Mouse (Mus musculus) embryonic facial prominence, embryonic 11.5 days (tissue): ENCODE measurements at regions not wholly inside any gene's neighbourhood (a gene's known extent, or its start where the extent isn't known, plus 50 kb on each side); places are given as distances from the start of the nearest gene placed in this dataset.

ENCODE experiments used
- ATAC-seq: fragments of 200-750 bp; cut with Nextera tagmentation; replicated peaks from 2 replicates; pipeline ENCODE4 v1.8.0; 2017; ENCODE audit warnings: low read depth; ENCODE audit not compliant: insufficient number of reproducible peaks, low FRiP score, low TSS enrichment
- DNase-seq: peaks from one replicate; pipeline ENCODE4 v3.0.0-alpha.2; 2015; ENCODE audit warnings: low spot score
- H3K27ac ChIP-seq: fragments of 300-500 bp; sonication (generic); replicated peaks from 2 replicates; pipeline ENCODE4 v1.5.1; 2014; ENCODE audit warnings: mild to moderate bottlenecking, low read depth, low read length, control low read depth
- H3K27me3 ChIP-seq: fragments of 300-500 bp; sonication (generic); 2 replicates; pipeline ENCODE4 v1.6.1; 2014; ENCODE audit warnings: mild to moderate bottlenecking, low read length, moderate library complexity, mixed read lengths; ENCODE audit not compliant: control insufficient read depth, insufficient read depth
- H3K36me3 ChIP-seq: fragments of 300-500 bp; sonication (generic); replicated peaks from 2 replicates; pipeline ENCODE4 v1.6.1; 2014; ENCODE audit warnings: low read depth, mild to moderate bottlenecking, low read length, moderate library complexity, mixed read lengths; ENCODE audit not compliant: control insufficient read depth, insufficient read depth
- H3K4me1 ChIP-seq: fragments of 300-500 bp; sonication (generic); 2 replicates; pipeline ENCODE4 v1.6.1; 2014; ENCODE audit warnings: low read length, mixed read lengths; ENCODE audit not compliant: control insufficient read depth, insufficient read depth
- H3K4me2 ChIP-seq: fragments of 300-500 bp; sonication (generic); 2 replicates; pipeline ENCODE4 v1.6.1; 2014; ENCODE audit warnings: low read depth, mild to moderate bottlenecking, control low read depth, low read length, moderate library complexity
- H3K4me3 ChIP-seq: fragments of 300-500 bp; sonication (generic); 2 replicates; pipeline ENCODE4 v1.5.1; 2014; ENCODE audit warnings: low read depth, low read length, control low read depth
- H3K9ac ChIP-seq: fragments of 300-500 bp; sonication (generic); replicated peaks from 2 replicates; pipeline ENCODE4 v1.6.1; 2014; ENCODE audit warnings: mild to moderate bottlenecking, control low read depth, low read length
- H3K9me3 ChIP-seq: fragments of 300-500 bp; sonication (generic); replicated peaks from 2 replicates; pipeline ENCODE4 v1.6.1; 2016; ENCODE audit warnings: mild to moderate bottlenecking, low read length, inconsistent platforms, mixed read lengths; ENCODE audit not compliant: control insufficient read depth
- WGBS: fragments of 180-500 bp; shearing (Covaris S2); extraction: QIAGEN DNeasy Blood & Tissue Kit; methylation state at CpG from one replicate; pipeline ENCODE4 v1.1.7; 2014; 5-methylcytosine and 5-hydroxymethylcytosine counted together

GRCm38 (mm10) chr10:11942772-11943171 lies 599.6 kb downstream of the Epm2a start:
- DNase-seq, result no peak

GRCm38 (mm10) chr10:11960327-11960922 lies 617.2 kb downstream of the Epm2a start:
- DNase-seq, result no peak
- no peak overlapping the region for H3K4me3 ChIP-seq
- no peak overlapping the region for H3K27ac ChIP-seq
- H3K9ac ChIP-seq, result no peak overlapping the region
- H3K4me1 ChIP-seq, result no peaks in the 10 kb centered on the region
- no peak overlapping the region for H3K4me2 ChIP-seq
- H3K36me3 ChIP-seq, result no peaks in the 10 kb centered on the region
- WGBS, result 23% methylated on average over 3 of the region's 3 CpGs
- no peaks in the 10 kb centered on the region for H3K27me3 ChIP-seq
- no peaks in the 10 kb centered on the region for H3K9me3 ChIP-seq
- ATAC-seq, result 0 out of 2 replicates have a peak, but pooled peaks have one; percentile 56

More at GRCm38 (mm10) chr10:11942772-11943171, 599.6 kb downstream of the Epm2a start:
- Histone ChIP-seq H3K27me3 (no peaks in the 10 kb centered on the region), H3K9ac (no peak overlapping the region), H3K36me3 (no peaks in the 10 kb centered on the region), H3K27ac (no peak overlapping the region), H3K9me3 (no peaks in the 10 kb centered on the region), H3K4me2 (no peak overlapping the region), H3K4me1 (no peaks in the 10 kb centered on the region), H3K4me3 (no peak overlapping the region)
- ATAC-seq, result no peak
- 90% methylated on average over 2 of the region's 2 CpGs for WGBS

- Histone ChIP-seq H3K9ac (no peak overlapping the region), H3K27ac (no peak overlapping the region), H3K4me2 (no peak overlapping the region), H3K4me3 (no peak overlapping the region), H3K27me3 (no peaks in the 10 kb centered on the region), H3K4me1 (no peaks in the 10 kb centered on the region), H3K36me3 (no peaks in the 10 kb centered on the region), H3K9me3 (no peaks in the 10 kb centered on the region)
- ATAC-seq (no peak), DNase-seq (no peak)
- WGBS, result 43% methylated on average over 3 of the region's 3 CpGs
Measured at GRCm38 (mm10) chr10:12004966-12005365, 661.8 kb downstream of the Epm2a start.

GRCm38 (mm10) chr10:12005889-12006288 lies 662.7 kb downstream of the Epm2a start:
- DNase-seq (peak; percentile 9), ATAC-seq (no peak)
- no peaks in the 10 kb centered on the region for H3K4me1 ChIP-seq
- H3K4me3 ChIP-seq, result no peak overlapping the region
- no peak overlapping the region for H3K27ac ChIP-seq
- no peak overlapping the region for H3K9ac ChIP-seq
- H3K27me3 ChIP-seq, result no peaks in the 10 kb centered on the region
- H3K9me3 ChIP-seq, result no peaks in the 10 kb centered on the region
- no peak overlapping the region for H3K4me2 ChIP-seq
- 48% methylated on average over 1 of the region's 1 CpGs for WGBS
- no peaks in the 10 kb centered on the region for H3K36me3 ChIP-seq

GRCm38 (mm10) chr10:12017286-12017685 lies 674.1 kb downstream of the Epm2a start:
- Histone ChIP-seq H3K27me3 (no peaks in the 10 kb centered on the region), H3K36me3 (no peaks in the 10 kb centered on the region), H3K9me3 (no peaks in the 10 kb centered on the region), H3K27ac (no peak overlapping the region), H3K4me3 (no peak overlapping the region), H3K9ac (no peak overlapping the region), H3K4me1 (no peaks in the 10 kb centered on the region), H3K4me2 (no peak overlapping the region)
- WGBS, result 73% methylated on average over 2 of the region's 2 CpGs
- no peak for DNase-seq
- no peak for ATAC-seq

- WGBS, result 17% methylated on average over 5 of the region's 5 CpGs
- H3K4me3 ChIP-seq, result no peak overlapping the region
- ATAC-seq (no peak; the same call in 1 of the 2 replicates), DNase-seq (no peak)
- no peaks in the 10 kb centered on the region for H3K36me3 ChIP-seq
- no peaks in the 10 kb centered on the region for H3K27me3 ChIP-seq
- no peaks in the 10 kb centered on the region for H3K9me3 ChIP-seq
- no peak overlapping the region for H3K9ac ChIP-seq
- H3K4me1 ChIP-seq, result no peaks in the 10 kb centered on the region
- H3K4me2 ChIP-seq, result no peak overlapping the region
- no peak overlapping the region for H3K27ac ChIP-seq
Measured at GRCm38 (mm10) chr10:12018281-12018680, 675.1 kb downstream of the Epm2a start.

GRCm38 (mm10) chr10:12019159-12019779 lies 676.1 kb downstream of the Epm2a start:
- H3K27me3 ChIP-seq, result no peaks in the 10 kb centered on the region
- 40% methylated on average over 14 of the region's 14 CpGs for WGBS
- no peak overlapping the region for H3K27ac ChIP-seq
- peak; percentile 49 for DNase-seq
- H3K4me1 ChIP-seq, result no peaks in the 10 kb centered on the region
- ATAC-seq, result no peak
- no peak overlapping the region for H3K4me3 ChIP-seq
- H3K9me3 ChIP-seq, result no peaks in the 10 kb centered on the region
- H3K4me2 ChIP-seq, result no peak overlapping the region
- no peaks in the 10 kb centered on the region for H3K36me3 ChIP-seq
- H3K9ac ChIP-seq, result no peak overlapping the region

GRCm38 (mm10) chr10:12020576-12020975 lies 677.4 kb downstream of the Epm2a start:
- H3K4me1 ChIP-seq, result no peaks in the 10 kb centered on the region
- H3K27me3 ChIP-seq, result no peaks in the 10 kb centered on the region
- H3K4me3 ChIP-seq, result no peak overlapping the region
- 88% methylated on average over 4 of the region's 4 CpGs for WGBS
- no peak overlapping the region for H3K9ac ChIP-seq
- H3K4me2 ChIP-seq, result no peak overlapping the region
- DNase-seq (no peak), ATAC-seq (no peak)
- no peaks in the 10 kb centered on the region for H3K36me3 ChIP-seq
- H3K27ac ChIP-seq, result no peak overlapping the region
- H3K9me3 ChIP-seq, result no peaks in the 10 kb centered on the region
